ENCODE assay signal across 9 mouse cellular contexts in the genomic region with DNA sequence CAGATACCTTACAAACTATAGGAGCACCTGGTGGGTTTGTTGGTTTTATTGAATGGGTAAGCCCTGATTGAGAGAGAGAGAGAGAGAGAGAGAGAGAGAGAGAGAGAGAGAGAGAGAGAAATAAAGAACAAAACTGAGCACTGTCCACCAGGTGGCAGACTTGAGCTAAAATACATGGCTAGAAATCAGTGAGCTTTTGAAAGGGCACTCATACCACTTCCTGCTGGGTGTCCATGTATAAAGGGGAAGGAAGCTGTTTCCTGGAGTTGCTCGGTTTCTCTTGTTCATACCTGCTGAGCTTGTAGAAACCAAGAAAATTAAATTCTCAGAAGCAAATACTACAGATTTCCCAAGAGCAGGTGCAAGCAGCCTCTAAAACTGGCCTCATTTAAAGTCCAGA.
DNase-seq lines count a peak whose midpoint lies in the region; ATAC-seq and TF ChIP-seq lines count a peak whose summit lies in the region.
"Had no signal": no experiment of that assay in that cellular context is flagged by ENCODE, and none has a peak within 500 bp of the region (broad histone marks: within the 10 kb centered on the region; RNA-seq: fewer than 3 reads in every experiment).

No protein-coding gene starts in this region.

- no peak overlapping the region for H3K4me3 ChIP-seq in heart, adult 2 months
- no peak overlapping the region for H3K4me3 ChIP-seq in heart, embryonic 12.5 days
- H3K4me3 ChIP-seq in bone marrow macrophage, adult 2 months (ENCODE audit: insufficient read depth, low read length) = no peak overlapping the region
- H3K4me3 ChIP-seq in hindbrain, postnatal 0 days (ENCODE audit: low read length) = no peak overlapping the region
- H3K4me3 ChIP-seq in lung, embryonic 16.5 days (ENCODE audit: low read length) = no peak overlapping the region
- no peak overlapping the region for H3K4me3 ChIP-seq in spleen, adult 2 months (ENCODE audit: extremely low read depth, insufficient read depth, insufficient read length)
- H3K4me3 ChIP-seq: limb, embryonic 12.5 days had no signal

- TF ChIP-seq CTCF in heart, adult 2 months (IDR thresholded peaks at IDR 0.05) = peak; percentile 77
- no peak for TF ChIP-seq CTCF in bone marrow macrophage, adult 2 months (IDR thresholded peaks at IDR 0.05; ENCODE audit: low read depth, low read length)
- TF ChIP-seq CTCF in hindbrain, postnatal 0 days (IDR thresholded peaks at IDR 0.05; ENCODE audit: low read depth) = peak; percentile 84
- TF ChIP-seq CTCF in spleen, adult 2 months (IDR thresholded peaks at IDR 0.05; ENCODE audit: extremely low read depth, insufficient read depth, insufficient read length, insufficient replicate concordance) = peak; percentile 32; the same call in 1 of the 2 replicates

- no peak for ATAC-seq in heart, embryonic 12.5 days (ENCODE audit: insufficient number of reproducible peaks, low FRiP score)
- ATAC-seq in erythroblast, adult 5-6 weeks (replicated peaks; ENCODE audit: low FRiP score, poor library complexity, severe bottlenecking) = peak; percentile 76; the same call in 1 of the 2 replicates
- ATAC-seq in hindbrain, postnatal 0 days = peak; percentile 44; the same call in 1 of the 2 replicates
- ATAC-seq in lung, embryonic 16.5 days (ENCODE audit: low read depth) = peak; percentile 69

- H3K27me3 ChIP-seq in heart, adult 2 months (ENCODE audit: control insufficient read depth, insufficient read depth, low read length) = no peaks in the 10 kb centered on the region
- no peaks in the 10 kb centered on the region for H3K27me3 ChIP-seq in heart, embryonic 12.5 days (replicated peaks)
- no peaks in the 10 kb centered on the region for H3K27me3 ChIP-seq in hindbrain, postnatal 0 days (ENCODE audit: insufficient read depth, low read length)
- no peaks in the 10 kb centered on the region for H3K27me3 ChIP-seq in lung, embryonic 16.5 days (ENCODE audit: control insufficient read depth, insufficient read depth, low read depth, low read length)
- H3K27me3 ChIP-seq in spleen, adult 2 months (ENCODE audit: control insufficient read depth, insufficient read depth, low read length) = no peaks in the 10 kb centered on the region
- H3K27me3 ChIP-seq: limb, embryonic 12.5 days had no signal

- no peak for TF ChIP-seq EP300 in heart, adult 2 months (IDR thresholded peaks at IDR 0.05; ENCODE audit: insufficient read depth, low read depth, low read length)

- peaks cover 2% of the 10 kb centered on the region; the same call in 1 of the 2 replicates for H3K36me3 ChIP-seq in heart, adult 2 months (ENCODE audit: control insufficient read depth, insufficient read depth, low read length)
- H3K36me3 ChIP-seq in heart, embryonic 12.5 days = peaks cover 11% of the 10 kb centered on the region
- H3K36me3 ChIP-seq in hindbrain, postnatal 0 days (ENCODE audit: insufficient read depth, low read length) = no peaks in the 10 kb centered on the region; the same call in 1 of the 2 replicates
- H3K36me3 ChIP-seq in lung, embryonic 16.5 days (ENCODE audit: control insufficient read depth, insufficient read depth, low read length) = peaks cover 3% of the 10 kb centered on the region; the same call in 1 of the 2 replicates
- no peaks in the 10 kb centered on the region for H3K36me3 ChIP-seq in spleen, adult 2 months (ENCODE audit: control insufficient read depth, insufficient read depth, low read length)

- H3K9me3 ChIP-seq in heart, embryonic 12.5 days (replicated peaks) = no peaks in the 10 kb centered on the region
- H3K9me3 ChIP-seq in hindbrain, postnatal 0 days (ENCODE audit: low read length) = no peaks in the 10 kb centered on the region
- no peaks in the 10 kb centered on the region for H3K9me3 ChIP-seq in lung, embryonic 16.5 days (ENCODE audit: control insufficient read depth, low read length)
- H3K9me3 ChIP-seq: limb, embryonic 12.5 days had no signal

- 0% methylated on average over 1 of the region's 1 CpGs for WGBS in heart, adult 2 months
- WGBS in heart, embryonic 12.5 days = 2% methylated on average over 1 of the region's 1 CpGs
- WGBS in hindbrain, postnatal 0 days = 4% methylated on average over 1 of the region's 1 CpGs
- 0% methylated on average over 1 of the region's 1 CpGs for WGBS in lung, embryonic 16.5 days
- 0% methylated on average over 1 of the region's 1 CpGs for WGBS in spleen, adult 2 months

- H3K79me2 ChIP-seq in heart, adult 2 months (replicated peaks; ENCODE audit: control insufficient read depth, insufficient read depth, low read length) = no peaks in the 10 kb centered on the region

- DNase-seq in heart, adult 2 months = peak; percentile 39 to 70
- peak; percentile 69 to 72 for DNase-seq in B cell, adult 2 months
- DNase-seq in hindbrain, postnatal 0 days (ENCODE audit: low spot score) = peak; percentile 90
- DNase-seq in spleen, adult 2 months (ENCODE audit: low read depth in 1 of 2, low spot score in 2 of 2) = peak; percentile 44 to 53

- H3K9ac ChIP-seq in heart, adult 2 months (ENCODE audit: low read depth, low read length) = no peak overlapping the region
- no peak overlapping the region for H3K9ac ChIP-seq in heart, embryonic 12.5 days
- no peak overlapping the region for H3K9ac ChIP-seq in hindbrain, postnatal 0 days (replicated peaks; ENCODE audit: low read length)
- H3K9ac ChIP-seq in lung, embryonic 16.5 days (ENCODE audit: low read length) = no peak overlapping the region
- H3K9ac ChIP-seq: limb, embryonic 12.5 days had no signal

- peaks cover 10% of the 10 kb centered on the region for H3K4me1 ChIP-seq in heart, adult 2 months (ENCODE audit: control insufficient read depth, insufficient read depth, low read length)
- H3K4me1 ChIP-seq in heart, embryonic 12.5 days (replicated peaks) = peaks cover 32% of the 10 kb centered on the region
- peaks cover 20% of the 10 kb centered on the region for H3K4me1 ChIP-seq in bone marrow macrophage, adult 2 months (ENCODE audit: control insufficient read depth, insufficient read depth, low read length)
- H3K4me1 ChIP-seq in hindbrain, postnatal 0 days (ENCODE audit: insufficient read depth, low read length) = no peaks in the 10 kb centered on the region
- peaks cover 10% of the 10 kb centered on the region for H3K4me1 ChIP-seq in lung, embryonic 16.5 days (replicated peaks; ENCODE audit: control insufficient read depth, insufficient read depth, low read length)
- no peaks in the 10 kb centered on the region for H3K4me1 ChIP-seq in spleen, adult 2 months (ENCODE audit: control insufficient read depth, insufficient read depth, insufficient read length)
- H3K4me1 ChIP-seq: limb, embryonic 12.5 days had no signal

- H3K4me2 ChIP-seq in heart, embryonic 12.5 days = no peak overlapping the region
- H3K4me2 ChIP-seq in hindbrain, postnatal 0 days (ENCODE audit: low read depth, low read length) = no peak overlapping the region
- H3K4me2 ChIP-seq in lung, embryonic 16.5 days (ENCODE audit: low read depth, low read length) = no peak overlapping the region
- H3K4me2 ChIP-seq: limb, embryonic 12.5 days had no signal

- intact Hi-C loops in heart, adult 2 months (cut with DNase I) = loop anchor here (1.0 to 10.0 kb wide), 5 partner anchors 102 to 954 kb away; partner anchors contain the start of gene Prpf18

- TF ChIP-seq POLR2A in heart, adult 2 months (IDR thresholded peaks at IDR 0.05; ENCODE audit: insufficient read depth, low read depth, low read length) = no peak
- no peak for TF ChIP-seq POLR2A in bone marrow macrophage, adult 2 months (IDR thresholded peaks at IDR 0.05; ENCODE audit: borderline replicate concordance, low read depth, low read length)
- TF ChIP-seq POLR2A in spleen, adult 2 months (IDR thresholded peaks at IDR 0.05; ENCODE audit: low read depth, low read length) = no peak

- no peak overlapping the region for H3K27ac ChIP-seq in heart, adult 2 months
- H3K27ac ChIP-seq in heart, embryonic 12.5 days (ENCODE audit: poor library complexity, severe bottlenecking) = no peak overlapping the region
- peak overlapping the region; percentile 37 for H3K27ac ChIP-seq in bone marrow macrophage, adult 2 months (ENCODE audit: insufficient read depth, low read depth, low read length)
- no peak overlapping the region for H3K27ac ChIP-seq in hindbrain, postnatal 0 days
- H3K27ac ChIP-seq in lung, embryonic 16.5 days (ENCODE audit: low read length) = no peak overlapping the region; the same call in 1 of the 2 replicates
- no peak overlapping the region for H3K27ac ChIP-seq in spleen, adult 2 months (ENCODE audit: insufficient read depth, low read length)
